Mouse (Mus musculus) inflammation-experienced regulatory T-cells, adult 16 weeks (primary cell): ENCODE measurements around the gene Gjb5. TPM values are rescaled to one million over a fixed set of nuclear protein-coding genes. Genes with fewer than 3 reads are reported as not detected.

Source experiments
- polyA plus RNA-seq: library from polyadenylated mRNA; unstranded; fragments of 100-300 nt; shearing (Covaris generic); gene quantifications from one replicate; pipeline ENCODE4 v1.2.1, GENCODE M21; 2017

Gjb5 gene
- not detected for polyA plus RNA-seq

GRCm38 (mm10) chr4:127358018-127358417 lies at the start of gene Gjb5:
Gjb5 (minus strand) TSS chr4:127358181.

GRCm38 (mm10) chr4:127353951-127354438 lies 4.0 kb downstream of the Gjb5 start, which contains the start of gene Gjb4:
Gjb4 (minus strand) TSS chr4:127354081.

GRCm38 (mm10) chr4:127330181-127331100 lies 27.5 kb downstream of the Gjb5 start, which contains the start of gene Gjb3:
Gjb3 (minus strand) TSS chr4:127330844.

GRCm38 (mm10) chr4:127313861-127314260 lies 44.1 kb downstream of the Gjb5 start, which contains the start of gene Gja4:
Gja4 (minus strand) TSS chr4:127314039.

Other genes starting within 250 kb of the Gjb5 start
- 31.9 TPM for gene Tmem35b, start 234.5 kb downstream of the Gjb5 start, polyA plus RNA-seq
- not detected for gene Dlgap3, start 189.0 kb downstream of the Gjb5 start, polyA plus RNA-seq
- 57.6 TPM for gene Smim12, start 114.4 kb downstream of the Gjb5 start, polyA plus RNA-seq
- gene Gja4, start 44.1 kb downstream of the Gjb5 start, polyA plus RNA-seq: not detected
- gene Gjb3, start 27.3 kb downstream of the Gjb5 start, polyA plus RNA-seq: not detected
- not detected for gene Gjb4, start 4.1 kb downstream of the Gjb5 start, polyA plus RNA-seq